Mouse (Mus musculus): ENCODE data around the gene Uchl3. TPM values are rescaled to one million over a fixed set of nuclear protein-coding genes. Genes with fewer than 3 reads are reported as not detected.

Uchl3 gene
- polyA plus RNA-seq, 1 experiment: 33.3 TPM

DNA sequence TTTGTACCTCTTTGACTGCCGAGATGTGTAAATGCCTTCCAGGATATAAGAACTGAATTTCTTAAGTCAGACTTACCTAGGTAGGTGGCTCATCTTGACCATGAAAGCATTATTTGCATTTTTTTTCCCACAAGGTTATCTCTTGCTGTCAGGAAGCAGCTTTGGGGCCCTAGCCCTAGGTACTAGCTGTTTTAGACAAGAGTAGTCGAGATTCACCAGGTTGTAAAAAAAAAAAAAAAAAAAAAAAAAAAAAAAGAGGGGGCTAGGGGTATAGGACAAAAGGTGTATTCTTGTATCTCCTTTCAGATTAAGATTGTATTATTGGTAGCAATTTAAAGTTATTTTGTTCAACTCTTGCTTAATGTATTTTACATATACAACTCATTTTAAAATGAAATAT is 23.2 kb upstream of the Uchl3 start:
- Histone ChIP-seq H3K4me1 (ENCODE audit: control insufficient read depth, insufficient read depth, low read length) (no peaks in the 10 kb centered on the region), H3K4me3 (ENCODE audit: insufficient read depth, low read length) (no peak overlapping the region)
- TF ChIP-seq CTCF (IDR thresholded peaks at IDR 0.05; ENCODE audit: low read depth, low read length) (no peak), POLR2A (IDR thresholded peaks at IDR 0.05; ENCODE audit: borderline replicate concordance, low read depth, low read length) (no peak)

DNA sequence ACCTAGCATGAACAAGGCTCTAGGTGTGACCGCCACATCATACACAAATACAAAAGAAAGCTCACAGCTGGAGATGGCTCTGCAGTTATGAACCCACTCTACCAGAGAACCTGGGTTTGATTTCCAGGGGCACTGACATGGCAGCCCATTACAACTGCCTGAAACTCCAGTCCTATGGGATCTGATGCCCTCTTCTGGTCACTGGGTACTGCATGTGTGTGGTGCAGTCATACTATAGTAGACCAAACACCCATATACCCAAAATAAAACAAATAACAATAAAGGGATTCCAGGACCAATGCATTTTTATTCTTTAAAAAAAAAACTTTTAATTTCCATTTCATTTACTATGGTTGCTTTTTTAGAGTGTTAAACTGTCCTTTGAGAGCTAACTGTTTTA is 18.0 kb upstream of the Uchl3 start:
- Histone ChIP-seq H3K27ac (ENCODE audit: insufficient read depth, low read depth, low read length) (no peak overlapping the region), H3K4me1 (ENCODE audit: control insufficient read depth, insufficient read depth, low read length) (peaks cover 20% of the 10 kb centered on the region), H3K4me3 (ENCODE audit: insufficient read depth, low read length) (no peak overlapping the region)
- TF ChIP-seq POLR2A (IDR thresholded peaks at IDR 0.05; ENCODE audit: borderline replicate concordance, low read depth, low read length): no peak
- no peak for TF ChIP-seq CTCF (IDR thresholded peaks at IDR 0.05; ENCODE audit: low read depth, low read length)

More for the DNA sequence above, 23.2 kb upstream of the Uchl3 start:
- no peak overlapping the region for H3K27ac ChIP-seq (ENCODE audit: insufficient read depth, low read depth, low read length)

DNA sequence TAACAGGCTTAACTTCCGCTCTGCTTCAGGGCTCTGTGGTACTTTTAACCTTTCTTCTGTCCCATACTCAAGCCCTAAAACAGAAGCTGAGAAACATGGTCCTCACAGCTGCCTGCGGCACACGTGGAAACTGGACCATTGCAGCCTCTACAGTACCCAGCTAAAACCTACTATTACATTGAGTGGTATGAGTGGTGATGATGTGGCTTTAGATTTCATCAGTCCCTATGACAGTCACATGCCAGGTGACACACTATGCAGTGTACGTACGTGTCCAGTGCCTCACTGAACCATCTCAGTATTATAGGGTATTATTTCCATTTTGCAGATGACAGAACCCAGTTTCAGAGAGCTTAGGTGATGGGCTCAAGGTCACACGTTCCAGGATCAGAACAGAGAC is 16.4 kb upstream of the Uchl3 start:
- TF ChIP-seq POLR2A (IDR thresholded peaks at IDR 0.05; ENCODE audit: borderline replicate concordance, low read depth, low read length): no peak
- TF ChIP-seq CTCF (IDR thresholded peaks at IDR 0.05; ENCODE audit: low read depth, low read length): no peak
- Histone ChIP-seq H3K27ac (ENCODE audit: insufficient read depth, low read depth, low read length) (no peak overlapping the region), H3K4me1 (ENCODE audit: control insufficient read depth, insufficient read depth, low read length) (peaks cover 20% of the 10 kb centered on the region), H3K4me3 (ENCODE audit: insufficient read depth, low read length) (no peak overlapping the region)

DNA sequence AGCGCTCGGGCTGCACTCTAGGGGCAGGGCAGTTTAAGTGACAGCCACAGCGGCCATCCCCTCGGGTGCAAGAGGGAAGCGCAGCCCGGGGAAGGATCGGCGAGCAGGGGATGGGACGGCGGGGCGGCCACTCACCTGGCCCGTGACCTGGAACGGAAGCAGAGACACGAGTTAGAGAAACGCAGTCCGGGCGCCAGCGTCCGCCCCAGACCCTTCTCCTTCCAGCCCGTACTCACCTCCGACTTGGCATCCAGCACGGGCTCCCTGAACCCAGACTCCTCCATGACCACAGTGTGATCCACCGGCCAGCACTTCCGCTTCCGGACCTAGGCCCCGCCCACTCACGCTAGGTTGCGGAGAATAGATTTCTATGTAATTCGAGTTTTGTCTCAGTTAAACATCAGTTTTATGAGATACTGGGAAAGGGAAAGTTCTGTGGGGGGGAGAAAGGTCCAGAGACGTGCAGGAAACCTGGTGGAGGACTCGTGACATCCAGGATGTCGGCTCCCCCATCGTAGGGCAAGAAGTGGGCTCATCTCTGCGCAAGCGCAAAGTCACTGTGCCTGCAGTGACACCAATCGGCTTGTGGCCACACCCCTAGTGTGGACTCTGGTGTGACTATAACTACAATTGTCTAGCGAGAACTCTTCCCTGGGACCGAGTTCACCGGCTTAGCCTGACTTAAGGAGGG is 13.5 kb upstream of the Uchl3 start, which contains the start of gene Commd6:
TSS of gene Commd6 (minus strand) at position 534 of the 691 bp plus-strand sequence.
- peaks cover 20% of the 10 kb centered on the region for H3K4me1 ChIP-seq (ENCODE audit: control insufficient read depth, insufficient read depth, low read length)
- no peak for TF ChIP-seq POLR2A (IDR thresholded peaks at IDR 0.05; ENCODE audit: borderline replicate concordance, low read depth, low read length)
- TF ChIP-seq CTCF (IDR thresholded peaks at IDR 0.05; ENCODE audit: low read depth, low read length): no peak

DNA sequence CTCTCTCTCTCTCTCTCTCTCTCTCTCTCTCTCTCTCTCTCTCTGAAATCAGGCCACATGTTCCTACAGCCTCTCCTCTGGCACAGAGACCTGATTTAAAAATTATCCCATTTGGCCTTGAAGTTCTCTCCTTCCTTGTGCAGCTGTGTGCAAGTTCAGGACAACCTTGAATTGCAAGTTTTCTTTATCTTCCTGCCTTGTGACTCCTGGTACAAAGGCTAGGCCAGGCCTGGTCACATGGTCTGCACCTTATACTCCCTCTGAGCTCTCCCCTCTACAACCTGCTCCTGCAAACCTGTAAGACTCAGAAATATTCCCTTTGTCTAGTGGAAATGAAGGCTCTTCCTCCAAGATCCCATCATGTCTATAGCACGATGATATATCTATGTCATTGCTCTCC is 8.8 kb upstream of the Uchl3 start:
- no peak overlapping the region for H3K4me3 ChIP-seq (ENCODE audit: insufficient read depth, low read length)
- H3K4me1 ChIP-seq (ENCODE audit: control insufficient read depth, insufficient read depth, low read length): no peaks in the 10 kb centered on the region
- no peak for TF ChIP-seq POLR2A (IDR thresholded peaks at IDR 0.05; ENCODE audit: borderline replicate concordance, low read depth, low read length)
- no peak for TF ChIP-seq CTCF (IDR thresholded peaks at IDR 0.05; ENCODE audit: low read depth, low read length)
- H3K27ac ChIP-seq (ENCODE audit: insufficient read depth, low read depth, low read length): no peak overlapping the region

More for the DNA sequence above, 13.5 kb upstream of the Uchl3 start, which contains the start of gene Commd6:
- Histone ChIP-seq H3K27ac (ENCODE audit: insufficient read depth, low read depth, low read length) (peak within 1 kb of the TSS; percentile 90), H3K4me3 (ENCODE audit: insufficient read depth, low read length) (peak within 1 kb of the TSS; percentile 92)

DNA sequence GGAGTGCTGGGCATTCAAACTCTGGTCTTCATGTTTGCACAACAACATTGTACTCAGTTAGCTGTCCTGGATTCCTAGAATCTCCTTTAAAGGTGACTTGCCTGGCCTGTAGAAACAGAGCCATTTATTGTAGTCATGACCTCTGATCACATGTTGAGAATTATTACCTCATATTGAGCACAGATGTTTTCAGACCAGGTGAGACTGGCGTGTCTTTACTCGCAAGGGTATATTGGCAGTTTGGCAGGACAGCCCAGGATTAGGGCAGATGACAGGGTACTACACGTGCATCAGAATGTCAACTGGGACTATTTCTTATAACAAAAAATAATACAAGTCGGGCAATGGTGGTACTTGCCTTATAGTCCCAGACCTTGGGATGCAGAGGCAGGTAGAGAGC is 3.2 kb upstream of the Uchl3 start:
- Histone ChIP-seq H3K4me1 (ENCODE audit: control insufficient read depth, insufficient read depth, low read length) (peaks cover 4% of the 10 kb centered on the region), H3K27ac (ENCODE audit: insufficient read depth, low read depth, low read length) (no peak overlapping the region), H3K4me3 (ENCODE audit: insufficient read depth, low read length) (no peak overlapping the region)
- TF ChIP-seq POLR2A (IDR thresholded peaks at IDR 0.05; ENCODE audit: borderline replicate concordance, low read depth, low read length) (no peak), CTCF (IDR thresholded peaks at IDR 0.05; ENCODE audit: low read depth, low read length) (no peak)

DNA sequence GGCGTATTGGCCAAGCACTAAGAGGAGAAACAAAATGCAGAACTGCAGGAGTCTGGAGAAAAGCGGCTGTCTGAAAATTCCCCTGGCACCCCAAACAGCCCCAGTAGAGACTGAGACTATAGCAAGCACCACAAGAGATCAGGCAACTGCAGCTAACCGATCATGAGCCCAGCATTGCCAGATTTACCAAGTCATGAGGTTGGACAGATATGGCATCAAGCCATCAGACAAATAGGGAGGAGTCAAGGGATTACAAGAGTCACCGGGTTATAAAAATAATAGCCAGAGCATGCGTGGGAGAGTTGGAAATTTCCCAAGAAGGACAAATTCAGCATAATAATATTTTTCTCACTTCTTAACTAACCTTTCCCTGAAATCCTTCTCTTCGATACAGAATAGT is 1.2 kb upstream of the Uchl3 start:
- Histone ChIP-seq H3K4me1 (ENCODE audit: control insufficient read depth, insufficient read depth, low read length) (peaks cover 7% of the 10 kb centered on the region), H3K27ac (ENCODE audit: insufficient read depth, low read depth, low read length) (no peak overlapping the region), H3K4me3 (ENCODE audit: insufficient read depth, low read length) (no peak overlapping the region)
- TF ChIP-seq CTCF (IDR thresholded peaks at IDR 0.05; ENCODE audit: low read depth, low read length): no peak
- no peak for TF ChIP-seq POLR2A (IDR thresholded peaks at IDR 0.05; ENCODE audit: borderline replicate concordance, low read depth, low read length)

DNA sequence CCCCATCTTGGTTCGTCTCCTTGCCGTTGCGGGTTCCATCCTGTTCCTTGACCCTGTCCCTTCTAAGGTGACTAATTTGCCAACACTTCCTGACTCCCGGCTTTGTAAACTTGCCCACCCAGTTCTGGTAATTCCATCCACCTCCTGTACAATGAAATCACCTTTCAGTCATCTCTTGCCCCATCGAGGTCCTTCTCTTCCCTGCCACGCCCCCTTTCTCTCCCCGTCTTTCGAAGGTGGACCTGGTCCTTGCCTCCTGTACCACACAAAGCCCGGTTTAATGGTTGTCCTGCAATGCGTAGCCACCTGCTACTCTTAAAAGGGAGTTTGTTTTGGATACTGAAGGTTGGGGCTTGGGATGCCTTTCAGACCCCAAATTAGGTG is 751 bp downstream of the Uchl3 start:
- Histone ChIP-seq H3K27ac (ENCODE audit: insufficient read depth, low read depth, low read length) (no peak overlapping the region), H3K4me1 (ENCODE audit: control insufficient read depth, insufficient read depth, low read length) (peaks cover 13% of the 10 kb centered on the region), H3K4me3 (ENCODE audit: insufficient read depth, low read length) (peak overlapping the region; percentile 91)
- TF ChIP-seq POLR2A (IDR thresholded peaks at IDR 0.05; ENCODE audit: borderline replicate concordance, low read depth, low read length): no peak
- TF ChIP-seq CTCF (IDR thresholded peaks at IDR 0.05; ENCODE audit: low read depth, low read length): no peak

DNA sequence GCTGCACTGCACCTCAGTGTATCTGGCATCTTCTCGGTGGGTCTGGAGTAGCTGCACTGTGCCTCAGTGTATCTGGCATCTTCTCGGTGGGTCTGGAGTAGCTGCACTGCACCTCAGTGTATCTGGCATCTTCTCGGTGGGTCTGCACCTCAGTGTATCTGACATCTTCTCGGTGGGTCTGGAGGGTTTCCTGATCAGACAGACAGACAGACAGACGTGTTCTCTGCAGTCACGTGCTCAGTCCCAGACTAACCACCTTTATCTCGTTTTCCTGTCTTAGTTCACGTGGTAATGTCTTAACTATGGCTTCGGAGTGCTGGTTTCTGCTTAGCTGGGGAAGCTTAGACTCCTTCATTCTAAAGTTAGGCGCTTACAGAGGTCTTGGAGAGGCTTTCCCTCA is 2.5 kb downstream of the Uchl3 start:
- TF ChIP-seq CTCF (IDR thresholded peaks at IDR 0.05; ENCODE audit: low read depth, low read length) (no peak), POLR2A (IDR thresholded peaks at IDR 0.05; ENCODE audit: borderline replicate concordance, low read depth, low read length) (no peak)
- Histone ChIP-seq H3K27ac (ENCODE audit: insufficient read depth, low read depth, low read length) (no peak overlapping the region), H3K4me1 (ENCODE audit: control insufficient read depth, insufficient read depth, low read length) (peaks cover 13% of the 10 kb centered on the region), H3K4me3 (ENCODE audit: insufficient read depth, low read length) (no peak overlapping the region)

DNA sequence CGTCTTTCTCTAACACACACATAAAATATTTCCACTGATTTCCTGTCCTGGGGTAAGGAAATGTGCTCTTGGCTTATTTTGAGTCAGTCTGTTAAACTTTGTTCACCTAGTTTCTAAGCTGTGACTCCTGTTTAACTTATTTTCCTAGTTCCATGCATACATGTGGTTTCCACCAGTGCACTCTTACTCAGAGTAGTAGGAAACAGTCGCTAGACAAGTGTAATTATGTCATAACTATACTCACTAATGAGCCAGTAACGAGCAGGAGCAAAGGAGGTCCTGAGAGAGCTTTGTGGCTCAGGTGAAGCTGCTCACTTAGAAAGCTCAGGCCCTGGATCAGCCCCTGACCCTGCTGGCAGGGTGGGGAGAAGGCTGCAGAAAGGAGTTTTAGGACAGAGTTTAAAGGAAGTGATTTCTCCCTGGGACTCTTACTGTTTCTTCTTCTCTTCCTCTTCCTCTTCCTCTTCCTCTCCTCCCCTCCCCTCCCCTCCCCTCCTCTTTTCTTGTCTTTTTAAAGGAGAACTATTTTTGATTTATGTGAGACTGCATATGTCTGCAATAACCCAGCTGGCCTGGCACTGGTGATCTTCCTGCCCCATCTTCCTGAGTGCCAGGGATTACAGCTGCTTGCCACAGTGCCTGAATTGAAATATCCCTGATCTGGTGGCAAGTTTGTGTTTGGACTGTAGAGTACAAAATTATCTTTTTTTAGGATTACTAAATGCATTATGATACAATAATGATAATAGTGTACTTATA is 8.1 kb downstream of the Uchl3 start:
- Histone ChIP-seq H3K4me3 (ENCODE audit: insufficient read depth, low read length) (no peak overlapping the region), H3K27ac (ENCODE audit: insufficient read depth, low read depth, low read length) (peak overlapping the region; percentile 89), H3K4me1 (ENCODE audit: control insufficient read depth, insufficient read depth, low read length) (peaks cover 18% of the 10 kb centered on the region)
- TF ChIP-seq POLR2A (IDR thresholded peaks at IDR 0.05; ENCODE audit: borderline replicate concordance, low read depth, low read length): no peak
- no peak for TF ChIP-seq CTCF (IDR thresholded peaks at IDR 0.05; ENCODE audit: low read depth, low read length)
